Mouse (Mus musculus) heart, embryonic 15.5 days (tissue): ENCODE data around the gene Gtpbp8. TPM values are rescaled to one million over a fixed set of nuclear protein-coding genes. Genes with fewer than 3 reads are reported as not detected.

Source experiments
- ATAC-seq: fragments of 200-750 bp; cut with Nextera tagmentation; replicated peaks from 2 replicates; pipeline ENCODE4 v1.8.0; 2017; ENCODE audit warnings: low read depth, moderate TSS enrichment; ENCODE audit not compliant: insufficient number of reproducible peaks, insufficient read depth, low FRiP score
- H3K27ac ChIP-seq: fragments of 300-500 bp; sonication (generic); 2 replicates; pipeline ENCODE4 v1.5.1; 2015; ENCODE audit warnings: mild to moderate bottlenecking, inconsistent platforms
- H3K27me3 ChIP-seq: fragments of 300-500 bp; sonication (generic); 2 replicates; pipeline ENCODE4 v1.6.1; 2015; ENCODE audit warnings: inconsistent platforms
- H3K36me3 ChIP-seq: fragments of 300-500 bp; sonication (generic); 2 replicates; pipeline ENCODE4 v1.6.1; 2015; ENCODE audit warnings: mild to moderate bottlenecking, inconsistent platforms
- H3K4me1 ChIP-seq: fragments of 300-500 bp; sonication (generic); replicated peaks from 2 replicates; pipeline ENCODE4 v1.6.1; 2015; ENCODE audit warnings: inconsistent platforms
- H3K4me2 ChIP-seq: fragments of 300-500 bp; sonication (generic); 2 replicates; pipeline ENCODE4 v1.6.1; 2015; ENCODE audit warnings: inconsistent platforms, mild to moderate bottlenecking, moderate library complexity
- H3K4me3 ChIP-seq: fragments of 300-500 bp; sonication (generic); 2 replicates; pipeline ENCODE4 v1.5.1; 2015; ENCODE audit warnings: mild to moderate bottlenecking, inconsistent platforms
- H3K9ac ChIP-seq: fragments of 300-500 bp; sonication (generic); 2 replicates; pipeline ENCODE4 v1.6.1; 2015; ENCODE audit warnings: mild to moderate bottlenecking, inconsistent platforms
- H3K9me3 ChIP-seq: fragments of 300-500 bp; sonication (generic); replicated peaks from 2 replicates; pipeline ENCODE4 v1.6.1; 2016; ENCODE audit warnings: inconsistent platforms
- WGBS: fragments of 180-500 bp; shearing (Covaris S2); methylation state at CpG from one replicate; pipeline ENCODE4 v1.1.7; 2015; ENCODE audit warnings: mixed read lengths; 5-methylcytosine and 5-hydroxymethylcytosine counted together
- polyA plus RNA-seq: library from polyadenylated mRNA; unstranded; fragments of >200 nt; fragmentation: Nextera tagmentation; extraction: Ambion mirVana; gene quantifications from 2 replicates; pipeline ENCODE4 v1.2.1, GENCODE M21; 2015

The Gtpbp8 gene
- 19.1 and 21.3 TPM in 2 replicates for polyA plus RNA-seq

DNA sequence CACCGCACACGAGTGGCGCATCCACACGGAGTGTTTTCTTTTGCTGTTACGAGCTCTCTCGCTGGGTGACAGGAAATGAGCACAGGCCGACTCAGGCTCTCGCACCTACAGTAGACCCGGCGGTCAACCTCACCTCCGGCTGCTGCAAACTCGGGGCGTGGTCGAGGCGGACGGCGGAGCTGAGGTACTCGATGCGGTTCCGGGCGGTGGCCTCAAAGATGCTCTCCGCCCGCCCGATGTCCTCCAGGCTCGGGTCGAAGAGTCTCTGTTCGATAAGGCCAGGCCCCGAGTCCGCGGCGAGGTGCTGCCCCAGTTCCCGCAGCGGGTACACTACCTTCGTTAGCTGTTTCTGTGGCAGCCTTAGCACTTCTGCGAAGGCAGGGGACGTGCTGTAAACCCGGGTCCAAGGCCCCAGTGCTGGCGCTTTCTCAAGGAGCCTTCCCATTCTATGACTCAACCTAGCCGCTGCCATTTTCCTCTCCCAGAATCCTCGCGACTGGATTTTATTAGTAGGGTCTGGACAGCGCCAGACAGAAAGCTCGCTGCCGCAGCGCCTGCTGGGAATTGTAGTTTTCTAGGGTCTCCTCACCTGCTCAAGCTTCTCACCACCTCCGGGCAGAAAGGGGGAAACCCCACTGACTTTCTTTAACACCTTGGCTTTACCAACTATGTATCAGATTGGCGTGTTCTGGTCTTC lies at the start of gene Gtpbp8:
TSS of gene Gtpbp8 (minus strand) at position 498 of the 697 bp plus-strand sequence.
- no peaks in the 10 kb centered on the region for H3K9me3 ChIP-seq
- peaks cover 14% of the 10 kb centered on the region for H3K4me1 ChIP-seq
- H3K9ac ChIP-seq, result peak within 1 kb of the TSS; percentile 86
- H3K27ac ChIP-seq, result peak within 1 kb of the TSS; percentile 96
- no peaks in the 10 kb centered on the region for H3K27me3 ChIP-seq
- peak within 1 kb of the TSS; percentile 84 for H3K4me2 ChIP-seq
- WGBS, result under 1% methylated on average over 47 of the region's 47 CpGs
- peak within 1 kb of the TSS; percentile 84 for H3K4me3 ChIP-seq
- H3K36me3 ChIP-seq, result peaks cover 5% of the 10 kb centered on the region; the same call in 1 of the 2 replicates
- peak; percentile 91 for ATAC-seq

DNA sequence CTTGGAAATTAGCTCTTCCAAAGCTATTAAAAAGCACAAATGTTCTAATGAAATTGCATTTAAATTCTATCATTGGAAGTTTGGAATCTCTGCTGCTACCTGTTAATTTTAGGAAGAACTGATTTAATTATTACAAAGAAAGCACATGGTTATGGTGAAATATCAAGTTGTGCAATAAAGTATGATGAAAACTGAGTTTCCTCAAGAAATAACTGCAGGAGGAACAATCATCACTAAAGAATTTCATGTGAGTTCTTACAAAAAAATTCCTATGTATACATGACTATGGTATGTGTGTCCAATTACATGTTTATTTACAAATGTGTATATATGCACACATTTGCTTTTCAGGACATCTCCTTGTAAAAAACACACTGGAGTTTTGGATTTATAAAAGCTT lies 48.3 kb upstream of the Gtpbp8 start:
- Histone ChIP-seq H3K27me3 (no peaks in the 10 kb centered on the region), H3K4me3 (no peak overlapping the region), H3K4me2 (no peak overlapping the region), H3K4me1 (no peaks in the 10 kb centered on the region), H3K36me3 (no peaks in the 10 kb centered on the region), H3K9ac (no peak overlapping the region), H3K27ac (no peak overlapping the region), H3K9me3 (no peaks in the 10 kb centered on the region)
- no peak for ATAC-seq

DNA sequence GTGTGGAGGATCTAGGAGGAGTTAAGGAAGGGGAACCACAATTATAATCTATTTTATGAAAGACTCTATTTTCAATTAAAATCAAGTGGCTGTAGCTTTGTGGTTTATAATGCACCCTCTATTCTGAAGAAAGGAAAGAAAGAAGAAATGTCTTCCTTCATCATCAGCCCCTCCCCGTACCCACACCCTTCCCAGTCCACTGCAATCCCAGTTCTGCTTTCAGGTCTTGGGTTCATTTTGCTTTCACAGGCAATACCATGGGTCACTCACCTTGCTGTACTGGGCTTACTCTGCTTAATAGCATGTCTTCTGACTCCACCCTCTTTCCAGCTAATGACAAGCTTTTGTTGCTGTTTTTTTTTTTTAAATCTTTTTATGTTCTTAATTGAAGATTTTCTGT lies 40.8 kb upstream of the Gtpbp8 start:
- ATAC-seq, result no peak
- Histone ChIP-seq H3K4me2 (no peak overlapping the region), H3K27me3 (no peaks in the 10 kb centered on the region), H3K27ac (no peak overlapping the region), H3K9ac (no peak overlapping the region), H3K36me3 (no peaks in the 10 kb centered on the region), H3K9me3 (no peaks in the 10 kb centered on the region), H3K4me3 (no peak overlapping the region), H3K4me1 (no peaks in the 10 kb centered on the region)
- 78% methylated on average over 1 of the region's 1 CpGs for WGBS

DNA sequence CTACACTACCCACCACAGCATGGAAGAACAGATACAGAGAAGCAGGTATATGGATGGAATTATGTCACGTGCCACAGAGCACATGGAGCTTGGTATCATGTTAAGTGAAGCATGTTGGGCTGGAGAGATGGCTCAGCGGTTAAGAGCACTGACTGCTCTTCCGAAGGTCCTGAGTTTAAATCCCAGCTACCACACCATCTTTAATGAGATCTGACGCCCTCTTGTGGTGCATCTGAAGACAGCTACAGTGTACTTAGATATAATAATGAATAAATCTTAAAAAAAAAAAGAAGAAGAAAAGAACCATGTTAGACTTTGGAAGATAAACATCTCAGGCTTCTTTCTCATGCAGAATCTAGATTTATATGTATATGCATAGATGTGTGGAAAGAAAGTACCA lies 34.6 kb upstream of the Gtpbp8 start:
- no peak overlapping the region for H3K9ac ChIP-seq
- no peaks in the 10 kb centered on the region for H3K36me3 ChIP-seq
- no peak overlapping the region for H3K4me3 ChIP-seq
- 71% methylated on average over 4 of the region's 4 CpGs for WGBS
- H3K4me1 ChIP-seq, result no peaks in the 10 kb centered on the region
- no peak overlapping the region for H3K4me2 ChIP-seq
- no peaks in the 10 kb centered on the region for H3K9me3 ChIP-seq
- no peak overlapping the region for H3K27ac ChIP-seq
- ATAC-seq, result no peak
- H3K27me3 ChIP-seq, result no peaks in the 10 kb centered on the region

DNA sequence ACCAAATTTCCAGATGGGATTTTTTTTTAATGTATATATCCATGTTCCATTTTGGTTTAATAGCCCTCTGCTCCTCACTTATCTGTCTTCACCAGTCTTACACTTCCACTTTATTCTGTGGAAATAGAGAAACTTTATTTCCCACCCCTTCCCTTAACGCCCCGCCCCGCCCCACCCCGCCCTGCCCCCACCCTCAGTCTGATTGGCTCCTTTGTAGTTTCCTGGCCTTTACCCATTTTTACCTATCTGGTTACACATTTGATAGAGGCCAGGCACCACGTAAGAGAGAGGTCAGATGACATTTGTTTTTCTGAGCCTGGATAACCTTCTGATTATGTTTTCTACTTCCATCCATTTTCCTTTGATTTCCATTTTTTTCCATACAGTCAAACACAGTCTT lies 33.3 kb upstream of the Gtpbp8 start:
- no peaks in the 10 kb centered on the region for H3K9me3 ChIP-seq
- H3K27ac ChIP-seq, result no peak overlapping the region
- no peaks in the 10 kb centered on the region for H3K4me1 ChIP-seq
- no peaks in the 10 kb centered on the region for H3K36me3 ChIP-seq
- no peak for ATAC-seq
- H3K4me3 ChIP-seq, result no peak overlapping the region
- no peaks in the 10 kb centered on the region for H3K27me3 ChIP-seq
- 88% methylated on average over 5 of the region's 5 CpGs for WGBS
- no peak overlapping the region for H3K9ac ChIP-seq
- no peak overlapping the region for H3K4me2 ChIP-seq

DNA sequence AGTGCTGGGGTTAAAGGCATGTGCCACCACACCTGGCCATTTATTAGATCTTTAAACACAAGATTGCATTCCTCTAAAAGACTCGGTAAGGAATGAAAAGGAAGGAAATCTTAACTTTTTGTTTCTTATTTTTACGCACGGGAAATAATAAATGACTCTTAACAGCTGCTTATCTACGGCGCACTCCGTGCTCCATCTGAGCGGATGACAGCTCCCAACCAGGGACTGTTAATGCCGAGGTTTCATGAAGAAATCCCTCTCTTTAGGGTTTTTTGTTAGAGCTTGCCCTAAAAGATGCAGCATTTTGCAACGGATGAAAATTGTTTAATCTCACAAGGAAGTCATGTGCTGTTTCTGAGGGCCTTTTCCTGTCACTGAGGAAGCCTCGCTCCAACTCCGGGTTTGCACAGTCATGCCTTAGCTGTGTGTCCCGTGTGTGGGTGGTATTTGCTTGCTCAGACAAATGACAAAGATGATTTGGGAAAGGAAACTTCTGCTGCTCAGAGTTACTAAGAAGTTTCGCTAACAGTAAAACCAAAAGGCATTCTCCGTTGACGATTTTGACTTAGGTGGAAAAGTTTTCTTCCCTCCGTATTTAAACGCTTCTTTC lies 32.5 kb upstream of the Gtpbp8 start:
- Histone ChIP-seq H3K9ac (no peak overlapping the region), H3K4me3 (0 out of 2 replicates have a peak overlapping the region, but pooled peaks have one; percentile 0), H3K9me3 (no peaks in the 10 kb centered on the region), H3K4me1 (no peaks in the 10 kb centered on the region), H3K27ac (no peak overlapping the region), H3K4me2 (peak overlapping the region; percentile 48), H3K27me3 (no peaks in the 10 kb centered on the region), H3K36me3 (no peaks in the 10 kb centered on the region)
- WGBS, result 52% methylated on average over 17 of the region's 17 CpGs
- ATAC-seq, result no peak

DNA sequence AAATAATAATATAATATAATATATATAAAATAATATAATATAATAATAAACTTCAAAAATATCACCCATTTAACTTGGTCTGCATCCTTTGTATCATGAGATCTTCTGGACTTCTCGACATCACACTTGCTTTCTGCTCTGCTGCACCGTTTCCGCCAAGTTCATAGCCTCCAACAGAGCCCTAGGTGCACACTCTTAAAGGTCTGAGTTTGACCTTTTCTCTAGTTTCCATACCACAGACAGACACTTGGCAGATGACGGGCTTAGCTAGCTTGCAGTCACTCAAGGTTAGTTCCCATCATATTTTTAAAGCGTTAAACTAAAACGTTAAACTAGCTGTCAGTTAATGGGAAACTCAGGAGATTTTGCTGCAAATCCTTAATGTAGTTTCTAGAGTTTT lies 28.0 kb upstream of the Gtpbp8 start:
- ATAC-seq, result no peak
- Histone ChIP-seq H3K9me3 (no peaks in the 10 kb centered on the region), H3K36me3 (no peaks in the 10 kb centered on the region), H3K4me1 (no peaks in the 10 kb centered on the region), H3K27me3 (no peaks in the 10 kb centered on the region), H3K4me3 (no peak overlapping the region), H3K27ac (no peak overlapping the region), H3K4me2 (no peak overlapping the region), H3K9ac (no peak overlapping the region)
- 82% methylated on average over 6 of the region's 6 CpGs for WGBS

DNA sequence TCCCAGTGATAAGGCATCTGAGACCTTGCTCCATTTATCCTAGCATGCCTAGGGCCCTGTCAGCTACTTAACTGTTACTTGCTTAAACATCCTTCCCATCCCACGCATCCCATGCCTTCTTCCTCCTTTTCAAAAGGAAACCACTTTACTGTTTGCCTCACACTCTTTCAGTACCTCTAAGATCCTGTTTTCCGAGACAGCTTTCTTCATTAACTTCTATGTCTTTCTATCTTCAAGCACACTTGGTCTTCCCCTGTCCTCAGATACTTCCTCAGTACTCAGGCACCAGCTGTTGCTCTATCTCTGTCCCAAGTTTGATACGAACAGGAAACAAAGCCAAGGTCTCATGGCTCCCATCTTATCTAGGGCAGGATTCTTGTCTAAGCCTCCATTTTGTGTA lies 27.5 kb upstream of the Gtpbp8 start:
- ATAC-seq, result no peak
- Histone ChIP-seq H3K27ac (no peak overlapping the region), H3K9ac (no peak overlapping the region), H3K4me1 (no peaks in the 10 kb centered on the region), H3K4me3 (no peak overlapping the region), H3K9me3 (no peaks in the 10 kb centered on the region), H3K27me3 (no peaks in the 10 kb centered on the region), H3K4me2 (no peak overlapping the region), H3K36me3 (no peaks in the 10 kb centered on the region)
- WGBS, result 73% methylated on average over 3 of the region's 3 CpGs

DNA sequence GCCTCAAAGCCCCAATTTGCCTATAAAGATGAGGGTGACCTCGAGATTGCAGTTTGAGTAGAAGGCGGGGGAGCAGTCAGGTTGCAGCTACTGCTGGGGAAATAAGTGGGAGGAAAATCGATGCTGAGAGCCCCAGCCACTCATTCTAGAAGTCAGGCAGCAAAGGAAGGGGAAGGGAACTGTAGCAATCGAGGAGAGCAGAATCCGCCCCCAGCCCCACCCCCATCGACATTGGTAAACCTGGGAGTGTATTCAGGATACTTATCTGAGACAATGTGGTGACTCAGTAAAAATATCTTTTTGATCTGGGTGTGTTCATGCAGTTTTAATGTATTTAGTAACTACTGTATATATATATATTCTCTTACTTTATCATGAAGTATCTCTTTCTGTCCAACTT lies 26.4 kb upstream of the Gtpbp8 start:
- no peaks in the 10 kb centered on the region for H3K36me3 ChIP-seq
- 71% methylated on average over 6 of the region's 6 CpGs for WGBS

DNA sequence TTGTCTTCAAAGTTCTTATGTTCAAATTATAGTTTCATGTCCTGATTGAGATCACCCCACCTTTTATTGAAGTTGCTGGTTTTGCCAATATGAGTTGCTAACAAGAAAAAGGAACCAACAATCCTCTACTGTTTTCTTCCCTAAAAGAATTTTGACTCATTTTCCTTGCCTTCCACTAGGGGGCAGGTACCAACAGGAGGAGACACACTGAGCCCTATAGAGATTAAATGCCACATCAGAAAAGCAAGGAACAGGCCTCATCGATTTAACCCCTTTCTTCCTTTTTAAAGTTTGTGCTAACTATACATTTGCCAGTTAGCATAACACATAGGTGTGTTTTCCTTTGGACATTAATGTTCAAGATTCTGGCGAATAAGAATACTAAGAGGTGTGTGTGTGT lies 21.8 kb upstream of the Gtpbp8 start:
- no peaks in the 10 kb centered on the region for H3K36me3 ChIP-seq
- no peak overlapping the region for H3K4me3 ChIP-seq
- no peaks in the 10 kb centered on the region for H3K27me3 ChIP-seq
- ATAC-seq, result no peak
- no peak overlapping the region for H3K27ac ChIP-seq
- 39% methylated on average over 2 of the region's 2 CpGs for WGBS
- H3K4me2 ChIP-seq, result no peak overlapping the region
- no peak overlapping the region for H3K9ac ChIP-seq
- H3K4me1 ChIP-seq, result no peaks in the 10 kb centered on the region
- H3K9me3 ChIP-seq, result no peaks in the 10 kb centered on the region

More for the DNA sequence above, 26.4 kb upstream of the Gtpbp8 start:
- Histone ChIP-seq H3K4me2 (no peak overlapping the region), H3K4me3 (no peak overlapping the region), H3K9ac (no peak overlapping the region), H3K27me3 (no peaks in the 10 kb centered on the region), H3K9me3 (no peaks in the 10 kb centered on the region), H3K4me1 (no peaks in the 10 kb centered on the region), H3K27ac (no peak overlapping the region)
- ATAC-seq, result no peak

DNA sequence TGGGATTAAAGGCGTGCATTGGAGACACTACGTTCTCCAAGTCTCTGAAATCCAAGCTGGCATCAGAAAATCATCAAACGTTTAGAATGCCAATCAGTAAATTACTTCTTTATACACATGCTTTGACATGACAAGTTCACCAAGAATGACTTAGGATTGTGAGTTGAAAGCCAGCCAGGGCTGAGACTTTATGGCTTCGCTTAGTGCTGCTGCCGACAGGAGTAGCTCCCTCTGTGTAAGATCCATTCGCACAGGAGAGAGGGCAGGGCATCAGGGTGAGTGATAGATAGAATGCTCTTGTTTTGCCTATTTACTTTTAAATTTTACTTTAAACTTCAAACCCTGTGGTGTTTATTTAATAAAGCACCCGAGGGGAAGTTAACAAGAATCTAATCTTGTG lies 21.3 kb upstream of the Gtpbp8 start:
- Histone ChIP-seq H3K9me3 (no peaks in the 10 kb centered on the region), H3K4me1 (no peaks in the 10 kb centered on the region), H3K36me3 (no peaks in the 10 kb centered on the region), H3K9ac (no peak overlapping the region), H3K27ac (no peak overlapping the region), H3K4me2 (no peak overlapping the region), H3K27me3 (no peaks in the 10 kb centered on the region), H3K4me3 (no peak overlapping the region)
- 77% methylated on average over 7 of the region's 7 CpGs for WGBS
- no peak for ATAC-seq

DNA sequence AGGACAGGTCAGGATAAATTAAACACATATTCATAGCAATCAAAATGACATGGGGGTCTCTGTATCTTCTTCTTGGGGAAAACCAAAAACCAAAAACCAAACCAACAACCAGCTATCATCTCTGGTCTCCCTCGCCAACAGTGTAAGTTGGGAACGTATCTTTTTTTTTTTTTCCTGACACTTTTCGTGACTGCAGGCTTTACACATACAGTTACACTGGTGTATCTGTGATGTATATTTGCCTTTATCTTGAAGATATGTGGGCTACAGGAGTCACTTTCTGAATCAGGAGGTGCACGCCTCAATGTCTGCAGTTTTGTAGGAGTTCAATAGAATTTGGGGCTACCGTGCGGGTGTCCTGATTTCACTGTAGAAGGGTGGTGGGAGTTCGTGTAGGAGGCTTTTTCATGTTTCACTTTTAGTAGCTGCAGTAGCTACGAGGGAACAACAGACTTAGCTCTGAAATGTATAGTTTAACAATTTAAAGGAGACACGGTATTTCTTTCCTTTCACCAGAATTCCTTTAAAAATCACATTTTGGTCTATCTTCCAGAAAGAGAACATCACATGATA lies 20.2 kb upstream of the Gtpbp8 start:
- Histone ChIP-seq H3K27me3 (no peaks in the 10 kb centered on the region), H3K4me1 (no peaks in the 10 kb centered on the region), H3K36me3 (no peaks in the 10 kb centered on the region), H3K4me2 (peak overlapping the region; percentile 48), H3K27ac (no peak overlapping the region), H3K4me3 (peak overlapping the region; percentile 25; the same call in 1 of the 2 replicates), H3K9me3 (no peaks in the 10 kb centered on the region), H3K9ac (no peak overlapping the region)
- whole genome bisulfite sequencing, result 72% methylated on average over 9 of the region's 9 CpGs
- ATAC-seq, result no peak
